Mouse (Mus musculus) mouse trophoblast stem cell (cell line): ENCODE results near the gene R3hcc1l.

Experiments used
- in situ Hi-C, 2 experiments: fragments of 300-500 bp; cut with MseI, MboI; formaldehyde crosslinking; loops; 2 replicates in 1 of 2; 3 replicates in 1 of 2; pipeline ENCODE4 v1.15.1; 2025

Gene R3hcc1l

GRCm38 (mm10) chr19:42597286-42597685, 78.7 kb downstream of the R3hcc1l start:
- in situ Hi-C loops, result no loop called here

GRCm38 (mm10) chr19:42597896-42598295, 79.3 kb downstream of the R3hcc1l start:
- in situ Hi-C loops, result no loop called here

- in situ Hi-C loops, result no loop called here
Measured at GRCm38 (mm10) chr19:42599891-42600290, 81.3 kb downstream of the R3hcc1l start.

DNA sequence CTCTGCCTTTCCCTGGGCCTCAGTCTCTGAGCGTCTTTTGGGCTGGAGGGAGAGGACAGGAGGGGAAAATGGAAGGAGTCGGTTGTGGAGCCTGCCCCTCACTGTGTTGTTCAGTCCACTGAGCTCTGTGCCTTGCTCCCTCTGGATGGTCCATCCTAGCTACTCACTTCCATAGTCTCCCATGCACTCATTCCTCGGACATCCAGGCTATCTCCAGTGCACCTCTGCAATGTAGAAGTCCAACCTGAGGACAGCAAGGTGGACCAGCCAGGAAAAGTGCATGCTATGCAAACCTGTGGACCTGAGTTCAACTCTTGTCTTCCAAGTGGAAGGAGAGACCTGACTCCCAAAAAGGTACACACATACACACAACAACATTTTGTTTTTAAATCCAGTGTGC, 82.0 kb downstream of the R3hcc1l start:
- in situ Hi-C loops, result no loop called here

DNA sequence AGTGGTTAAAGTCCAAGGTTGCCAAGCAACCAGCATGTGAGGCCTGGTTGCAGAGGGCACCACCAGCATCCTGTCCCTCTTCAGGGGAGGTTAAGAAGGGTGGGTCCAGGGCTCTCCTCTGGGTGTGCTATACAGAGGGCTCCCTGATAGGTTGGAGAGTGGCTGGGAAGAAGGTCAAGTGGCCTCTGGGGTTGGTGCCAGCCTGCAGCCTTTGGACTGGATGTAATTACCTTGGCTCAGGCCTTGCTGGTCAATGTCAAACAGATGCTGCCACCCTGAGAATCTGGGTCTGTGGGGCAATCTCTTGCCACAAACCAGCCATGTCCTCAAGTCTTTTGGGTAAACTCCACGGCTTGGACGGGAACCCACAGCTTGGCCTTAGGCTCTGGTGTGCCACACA, 82.9 kb downstream of the R3hcc1l start:
- in situ Hi-C loops, result no loop called here

DNA sequence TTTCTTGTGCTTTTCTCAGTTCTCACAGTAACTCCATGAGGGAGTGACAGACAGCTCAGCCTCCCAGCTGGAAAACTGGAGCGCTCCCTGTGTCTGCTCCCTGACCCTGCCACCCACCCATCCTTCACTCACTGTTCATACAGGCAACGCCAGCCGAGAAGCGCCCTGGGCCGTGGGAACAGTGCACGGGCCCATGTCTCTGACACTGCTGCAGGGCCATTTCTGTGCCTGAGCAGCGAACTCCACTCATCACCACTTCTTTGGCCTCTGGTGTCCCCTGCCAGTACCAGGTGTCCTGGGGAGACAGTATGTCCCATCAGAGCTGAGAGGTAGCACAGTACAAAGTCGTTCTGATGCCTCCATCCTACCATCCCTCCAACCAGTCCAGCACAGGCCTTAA, 83.5 kb downstream of the R3hcc1l start:
- in situ Hi-C loops, result no loop called here

GRCm38 (mm10) chr19:42602576-42602975, 84.0 kb downstream of the R3hcc1l start:
- in situ Hi-C loops, result no loop called here

GRCm38 (mm10) chr19:42608082-42608481, 89.5 kb downstream of the R3hcc1l start:
- in situ Hi-C loops, result no loop called here

DNA sequence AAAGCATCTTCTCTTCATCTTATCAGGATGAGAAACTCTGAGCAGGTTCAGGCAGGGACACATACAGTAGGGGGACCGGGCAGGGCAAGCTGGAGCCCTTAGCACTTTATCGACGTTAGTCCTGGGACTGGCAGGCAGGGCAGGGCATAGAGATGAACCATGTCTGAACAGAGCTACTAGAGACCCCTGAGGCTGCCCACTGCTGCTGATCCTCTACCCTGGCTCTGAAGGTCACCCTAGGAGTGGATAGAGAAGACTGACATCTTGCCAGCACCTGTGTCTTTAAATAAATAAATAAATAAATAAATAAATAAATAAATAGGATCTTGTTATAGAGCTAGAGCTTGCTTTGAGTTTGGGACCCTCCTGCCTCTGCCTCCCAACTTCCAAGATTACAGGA, 91.2 kb downstream of the R3hcc1l start:
- in situ Hi-C loops, result no loop called here

DNA sequence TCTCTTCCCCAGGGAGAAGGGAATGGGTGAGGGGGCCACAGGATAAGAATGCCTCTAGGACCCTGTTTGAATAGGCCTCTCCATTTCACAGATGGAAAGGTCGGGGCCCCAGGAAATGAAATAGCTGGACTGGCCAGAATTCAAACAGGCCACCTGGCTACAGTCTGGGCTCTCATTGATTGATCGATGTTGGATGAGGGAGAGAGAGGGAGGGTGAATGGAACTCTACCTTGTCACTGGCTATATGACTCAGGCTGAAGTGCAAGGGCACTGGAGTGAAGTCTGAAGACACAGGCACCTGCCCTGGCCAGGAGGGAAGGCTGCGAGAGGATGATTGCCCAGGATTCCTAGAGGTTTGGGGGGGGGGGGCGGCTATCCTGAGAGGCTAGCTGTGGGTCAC, 93.2 kb downstream of the R3hcc1l start:
- in situ Hi-C loops, result no loop called here

GRCm38 (mm10) chr19:42612654-42613053, 94.1 kb downstream of the R3hcc1l start, which contains the start of gene Loxl4:
Gene Loxl4 (minus strand): TSS chr19:42612813.
- in situ Hi-C loops, result no loop called here

DNA sequence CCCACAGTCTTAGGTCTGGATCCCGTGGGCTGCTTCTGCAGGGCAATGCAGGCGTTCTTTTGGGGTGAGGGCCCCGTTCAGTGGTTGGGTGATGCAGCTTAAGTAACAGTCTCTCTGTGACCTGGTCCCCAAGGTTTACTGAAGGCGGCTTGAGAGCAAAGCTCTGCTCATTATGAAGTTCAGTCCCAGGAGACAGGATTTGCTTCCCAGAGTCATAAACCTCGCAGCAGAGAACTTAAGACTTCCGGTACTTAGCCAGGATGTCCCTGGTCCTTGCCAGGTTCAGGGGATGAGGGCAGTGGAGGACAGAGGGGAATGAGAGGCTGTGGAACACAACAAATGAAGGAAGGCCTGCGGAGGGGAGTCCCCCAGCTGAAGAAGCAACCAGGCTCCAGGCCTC, 94.6 kb downstream of the R3hcc1l start:
- in situ Hi-C loops, result no loop called here

DNA sequence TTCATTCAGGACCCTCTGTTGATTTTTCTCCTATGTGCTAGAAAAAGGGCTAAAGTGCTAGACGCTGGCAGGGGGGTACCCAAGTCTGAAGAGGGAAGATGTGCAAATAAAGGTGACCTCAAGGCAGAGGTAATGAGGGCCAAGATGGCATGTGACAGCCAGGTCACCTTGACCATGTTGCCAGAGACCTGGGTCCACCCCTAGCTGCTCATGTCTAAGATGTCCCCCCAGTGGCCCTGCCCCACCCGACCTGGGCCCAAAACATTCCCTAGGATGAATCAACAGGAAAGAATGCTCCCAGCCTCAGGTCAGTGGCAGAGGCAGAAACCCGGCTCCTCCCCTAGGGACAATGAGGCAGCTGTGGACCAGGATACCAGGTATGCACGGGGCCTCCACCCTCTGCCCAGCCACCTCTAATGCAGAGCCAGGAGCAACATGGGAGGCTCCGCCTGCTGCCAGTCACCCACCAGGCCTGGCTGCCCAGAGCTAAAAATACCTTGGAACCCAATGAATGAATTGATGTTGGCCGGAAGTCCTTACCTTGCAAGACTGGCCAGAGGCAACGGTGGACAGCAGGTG, 95.2 kb downstream of the R3hcc1l start:
- in situ Hi-C loops, result no loop called here

DNA sequence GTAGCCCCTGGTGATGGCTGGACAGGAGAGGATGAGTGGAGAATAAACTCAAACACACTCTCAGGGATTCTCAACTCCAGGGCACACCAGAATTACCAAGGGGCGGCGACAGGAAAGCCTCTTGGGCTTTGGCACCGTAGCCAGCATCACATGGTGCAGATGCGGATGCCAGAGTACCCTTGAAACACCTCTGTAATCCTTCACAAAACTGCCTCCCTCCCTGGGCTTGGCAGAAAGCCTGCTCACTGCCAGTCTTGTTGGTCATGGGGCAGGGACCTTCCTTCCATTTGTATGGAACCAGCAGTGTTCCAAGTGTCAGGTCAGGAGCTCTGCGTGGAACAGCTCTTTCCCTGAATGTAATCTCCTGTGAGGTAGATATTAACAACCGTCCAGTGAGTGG, 109.5 kb downstream of the R3hcc1l start:
- in situ Hi-C loops, result no loop called here

DNA sequence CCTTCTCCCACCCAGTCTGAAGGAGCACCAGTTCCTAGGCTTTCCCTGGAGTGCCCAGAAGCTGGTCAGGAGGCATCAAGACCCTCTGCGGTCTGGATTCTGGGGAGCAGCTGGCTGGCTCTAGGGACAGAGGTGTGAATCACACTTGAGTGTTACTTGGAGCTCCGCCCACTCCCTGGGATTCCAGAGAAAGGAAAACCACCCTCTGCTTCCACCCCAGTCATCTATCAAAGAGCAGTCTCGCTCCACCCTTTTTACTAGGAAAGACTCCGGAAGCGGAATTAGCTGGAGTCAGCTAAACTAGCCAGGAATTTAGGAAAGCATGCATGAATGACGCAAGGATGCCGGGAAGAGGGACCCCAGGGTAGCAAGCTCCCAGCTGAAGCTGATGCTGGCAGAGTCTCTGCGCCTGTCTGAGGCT, 113.0 kb downstream of the R3hcc1l start:
- in situ Hi-C loops, result no loop called here

DNA sequence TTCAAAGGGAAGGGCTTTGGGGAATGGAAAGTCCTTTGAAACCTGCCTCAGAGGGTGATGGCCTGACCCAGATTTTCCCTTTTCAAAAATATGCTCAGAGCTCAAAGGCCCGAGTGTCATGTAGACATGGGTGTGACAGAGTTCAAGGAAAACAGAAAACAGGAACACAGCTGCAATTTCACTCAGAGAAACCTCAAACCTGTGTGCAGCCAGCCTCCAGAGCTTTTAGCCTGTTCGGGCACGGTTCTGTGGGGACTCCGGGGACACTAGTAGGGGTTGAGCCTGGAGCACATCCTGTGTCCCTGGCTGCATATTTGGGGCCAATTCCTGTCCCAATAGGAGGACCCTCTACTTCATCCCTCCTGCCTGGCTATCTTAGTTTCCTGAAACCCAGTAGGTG, 113.7 kb downstream of the R3hcc1l start:
- in situ Hi-C loops, result no loop called here

- in situ Hi-C loops, result no loop called here
Measured at GRCm38 (mm10) chr19:42633650-42634049, 115.1 kb downstream of the R3hcc1l start.

DNA sequence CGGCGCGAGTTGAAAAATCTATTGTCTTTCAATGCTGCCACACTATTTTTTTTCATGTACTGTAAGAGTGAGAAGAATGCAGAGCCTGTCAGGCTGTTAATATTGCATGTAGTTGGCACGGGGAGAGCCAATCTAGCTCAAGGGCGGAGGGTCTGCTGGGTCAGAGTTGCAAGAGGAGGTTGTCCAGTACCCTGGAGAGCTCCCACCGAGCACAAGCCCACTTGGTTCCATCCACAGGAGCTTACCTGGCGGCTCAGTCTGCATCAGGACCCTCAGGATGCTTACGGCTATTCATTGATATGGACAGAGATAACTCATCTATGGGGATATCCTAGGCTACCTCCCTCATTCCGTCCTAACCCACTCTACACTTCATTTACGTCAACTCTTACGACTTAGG, 118.1 kb downstream of the R3hcc1l start:
- in situ Hi-C loops, result no loop called here

- in situ Hi-C loops, result no loop called here
Measured at GRCm38 (mm10) chr19:42638604-42639481, 120.3 kb downstream of the R3hcc1l start.

- in situ Hi-C loops, result no loop called here
Measured at GRCm38 (mm10) chr19:42639544-42639943, 121.0 kb downstream of the R3hcc1l start.

DNA sequence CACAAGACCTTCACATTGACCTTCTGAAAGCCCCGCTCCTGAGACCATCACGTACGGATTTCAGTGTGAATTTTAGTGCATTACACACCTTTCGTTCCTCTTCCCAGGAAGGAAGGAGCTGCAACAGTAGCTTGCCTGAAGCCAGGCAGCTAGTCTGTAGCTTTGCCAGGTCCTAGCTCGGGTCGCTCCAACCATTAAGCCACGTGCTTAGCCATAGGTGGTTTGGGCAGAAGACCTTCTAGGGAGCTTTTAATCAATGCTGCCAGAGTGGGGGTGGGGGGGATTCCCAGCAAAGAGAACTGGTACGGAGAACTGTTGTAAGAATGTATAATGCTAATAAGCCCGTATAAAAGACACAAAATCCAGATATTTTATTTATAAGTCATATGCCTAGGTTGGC, 121.7 kb downstream of the R3hcc1l start:
- in situ Hi-C loops, result no loop called here
